Mouse (Mus musculus) gonadal fat pad, adult 2 months (tissue): ENCODE measurements around the gene Gm7697. TPM values are rescaled to one million over a fixed set of nuclear protein-coding genes. Genes with fewer than 3 reads are reported as not detected.
"Not testable (repeated sequence)": the region's sequence is repeated elsewhere in the genome, so short reads cannot be mapped to it uniquely, and the experiment has no call there.

Experiments used
- DNase-seq: peaks from one replicate; pipeline ENCODE4 v3.0.0-alpha.2; 2012; ENCODE audit warnings: low read depth
- polyA plus RNA-seq: library from polyadenylated mRNA; depleted of rRNA; stranded (reverse); fragments of >200 nt; gene quantifications from 2 replicates; pipeline ENCODE4 v1.2.3, GENCODE M21; 2012; rRNA removed

Gm7697 gene
- polyA plus RNA-seq, result not detected in 2 replicates

- not testable (repeated sequence) for DNase-seq
These were observed at the start of gene Gm7697 for GRCm38 (mm10) chr8:69522876-69523275. Gm7697 (minus strand) TSS chr8:69522976.

GRCm38 (mm10) chr8:69551249-69551648 lies 28.5 kb upstream of the Gm7697 start:
- DNase-seq, result not testable (repeated sequence)

DNA sequence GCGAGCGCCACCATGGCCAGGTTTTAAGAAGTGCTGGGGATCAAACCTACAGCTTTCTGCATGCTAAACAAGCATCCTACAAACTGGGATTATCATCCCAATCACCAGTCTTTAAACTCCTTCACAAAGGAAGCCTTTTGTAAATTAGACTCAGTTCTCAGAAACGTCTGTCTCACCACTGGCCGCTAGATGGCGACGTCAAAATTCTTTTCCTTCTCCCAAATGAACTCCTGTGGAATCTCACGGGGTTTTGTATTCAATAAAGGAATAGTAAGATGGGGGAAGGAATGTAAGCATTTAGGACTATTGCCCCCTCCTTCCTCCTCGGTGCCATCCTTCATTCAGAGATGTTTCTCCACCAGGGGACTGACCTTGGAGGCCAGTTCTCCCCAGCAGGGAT lies 26.8 kb upstream of the Gm7697 start:
- DNase-seq, result not testable (repeated sequence)

- not testable (repeated sequence) for DNase-seq
These were observed 25.3 kb upstream of the Gm7697 start for GRCm38 (mm10) chr8:69548114-69548513.

DNA sequence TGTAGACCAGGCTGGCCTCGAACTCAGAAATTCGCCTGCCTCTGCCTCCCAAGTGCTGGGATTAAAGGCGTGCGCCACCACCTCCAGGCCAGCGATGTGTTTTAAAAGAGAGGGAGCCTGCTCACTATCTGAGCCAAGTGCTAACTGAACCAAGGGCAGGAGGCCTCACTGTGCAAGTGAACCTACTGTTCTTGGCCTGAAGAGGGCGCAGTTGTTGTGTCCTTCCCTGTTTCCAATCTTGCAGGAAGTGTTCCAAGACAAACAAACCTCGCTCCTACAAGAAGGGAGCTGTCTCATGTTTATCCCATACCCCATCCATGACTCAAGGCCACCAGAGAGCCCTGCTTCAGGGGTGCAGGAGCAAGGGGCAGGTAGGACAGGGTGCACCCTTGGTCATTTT lies 24.4 kb upstream of the Gm7697 start:
- not testable (repeated sequence) for DNase-seq

DNA sequence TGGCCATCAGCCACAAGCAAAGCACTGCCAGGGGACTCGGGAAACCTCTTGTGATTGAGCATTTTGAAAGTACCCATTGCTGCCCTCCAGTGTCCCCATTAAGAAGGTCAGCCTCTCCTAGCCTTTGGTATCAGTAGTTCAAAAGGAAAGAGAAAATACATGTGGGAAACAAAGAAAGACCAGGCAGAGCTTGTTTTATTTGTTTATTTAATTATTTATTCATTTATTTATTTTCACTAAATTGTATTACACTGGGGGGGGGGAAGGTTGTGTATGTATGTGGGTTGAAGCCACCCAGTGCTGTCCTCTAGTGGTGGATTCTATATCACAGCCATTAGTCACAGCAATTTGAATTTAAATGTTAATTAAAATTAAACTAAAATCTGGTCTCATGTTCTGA lies 22.2 kb upstream of the Gm7697 start:
- not testable (repeated sequence) for DNase-seq

GRCm38 (mm10) chr8:69544511-69544910 lies 21.7 kb upstream of the Gm7697 start:
- DNase-seq, result not testable (repeated sequence)

GRCm38 (mm10) chr8:69543984-69544383 lies 21.2 kb upstream of the Gm7697 start:
- not testable (repeated sequence) for DNase-seq

DNA sequence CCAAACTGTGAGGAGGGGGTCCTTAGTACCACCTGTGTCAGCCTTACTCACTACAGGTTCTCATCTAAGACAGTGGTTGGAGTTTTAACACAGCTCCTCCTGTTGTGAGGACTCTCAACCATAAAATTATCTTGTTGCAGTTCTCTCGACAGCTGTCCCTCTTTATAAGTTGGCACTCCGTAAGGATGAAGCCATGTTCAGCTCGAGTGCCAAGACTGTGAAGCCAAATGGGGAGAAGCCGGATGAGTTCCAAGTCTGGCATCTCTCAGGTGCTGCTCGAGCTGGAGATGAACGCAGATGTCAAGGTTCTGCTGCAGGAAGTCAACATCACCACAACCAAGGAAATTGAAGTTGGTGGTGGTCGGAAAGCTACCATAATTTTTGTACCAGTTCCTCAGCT lies 18.0 kb upstream of the Gm7697 start:
- DNase-seq, result not testable (repeated sequence)

- not testable (repeated sequence) for DNase-seq
These were observed 17.6 kb upstream of the Gm7697 start for GRCm38 (mm10) chr8:69540331-69540730.

DNA sequence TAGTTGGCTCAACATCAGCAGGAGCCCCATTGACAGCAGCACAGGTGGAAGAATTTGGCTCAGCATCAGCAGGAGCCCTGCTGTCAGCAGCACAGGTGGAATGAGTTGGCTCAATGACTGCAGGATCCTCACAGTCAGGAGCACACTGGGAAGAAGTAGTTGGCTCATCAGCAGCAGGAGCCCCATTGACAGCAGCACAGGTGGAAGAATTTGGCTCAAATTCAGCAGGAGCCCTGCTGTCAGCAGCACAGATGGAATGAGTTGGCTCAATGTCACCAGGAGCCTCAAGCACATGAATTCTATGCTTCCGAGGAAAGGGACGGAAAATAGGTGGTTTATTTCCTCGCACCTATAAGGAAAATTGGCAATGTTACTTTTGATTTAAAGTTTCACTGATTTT lies 47.8 kb downstream of the Gm7697 start:
- DNase-seq, result not testable (repeated sequence)

DNA sequence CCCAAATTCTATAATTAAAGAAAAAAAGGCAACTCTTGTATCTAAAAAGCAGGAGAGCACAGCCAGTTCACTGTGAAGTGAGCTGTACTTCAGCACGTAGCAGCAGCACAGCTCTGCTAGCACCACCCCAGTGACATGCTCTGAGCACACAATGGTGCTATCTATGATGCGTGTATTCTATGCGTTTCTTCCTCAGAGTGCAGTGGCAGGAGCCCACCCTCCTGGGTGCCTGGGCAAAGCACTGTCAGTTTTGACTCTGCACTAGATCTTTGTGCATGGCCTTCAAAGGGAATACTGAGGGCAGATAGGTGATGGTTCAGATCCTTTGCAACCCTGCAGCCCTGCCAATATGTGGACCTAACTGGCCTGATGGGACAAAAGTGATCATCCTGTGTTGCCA lies 69.3 kb downstream of the Gm7697 start, which contains the start of gene Gm9495:
Gene Gm9495, minus strand, starts transcription at position 101 of the 400 bp plus-strand sequence.
- not testable (repeated sequence) for DNase-seq

Other genes starting within 250 kb of the Gm7697 start
- gene Gm9495, start 69.4 kb downstream of the Gm7697 start, polyA plus RNA-seq, result not detected in 2 replicates
- gene Zfp868, start 102.6 kb upstream of the Gm7697 start, polyA plus RNA-seq, result 5.2 and 6.3 TPM in 2 replicates
- 1.7 and 2.4 TPM in 2 replicates for gene Zfp964, start 131.5 kb upstream of the Gm7697 start, polyA plus RNA-seq
- gene Zfp869, start 187.7 kb upstream of the Gm7697 start, polyA plus RNA-seq, result 6.3 and 7.3 TPM in 2 replicates
- 2.5 TPM in 2 replicates for gene Zfp963, start 227.0 kb upstream of the Gm7697 start, polyA plus RNA-seq